Mouse (Mus musculus) cerebellum, postnatal 10 days (tissue): ENCODE results near the gene Hexim2.

Source experiments
- DNase-seq, 2 experiments: peaks; one replicate each; pipeline ENCODE4 v3.0.0; 2021; ENCODE audit warnings: mixed read lengths in 2 of 2

Hexim2 gene

DNA sequence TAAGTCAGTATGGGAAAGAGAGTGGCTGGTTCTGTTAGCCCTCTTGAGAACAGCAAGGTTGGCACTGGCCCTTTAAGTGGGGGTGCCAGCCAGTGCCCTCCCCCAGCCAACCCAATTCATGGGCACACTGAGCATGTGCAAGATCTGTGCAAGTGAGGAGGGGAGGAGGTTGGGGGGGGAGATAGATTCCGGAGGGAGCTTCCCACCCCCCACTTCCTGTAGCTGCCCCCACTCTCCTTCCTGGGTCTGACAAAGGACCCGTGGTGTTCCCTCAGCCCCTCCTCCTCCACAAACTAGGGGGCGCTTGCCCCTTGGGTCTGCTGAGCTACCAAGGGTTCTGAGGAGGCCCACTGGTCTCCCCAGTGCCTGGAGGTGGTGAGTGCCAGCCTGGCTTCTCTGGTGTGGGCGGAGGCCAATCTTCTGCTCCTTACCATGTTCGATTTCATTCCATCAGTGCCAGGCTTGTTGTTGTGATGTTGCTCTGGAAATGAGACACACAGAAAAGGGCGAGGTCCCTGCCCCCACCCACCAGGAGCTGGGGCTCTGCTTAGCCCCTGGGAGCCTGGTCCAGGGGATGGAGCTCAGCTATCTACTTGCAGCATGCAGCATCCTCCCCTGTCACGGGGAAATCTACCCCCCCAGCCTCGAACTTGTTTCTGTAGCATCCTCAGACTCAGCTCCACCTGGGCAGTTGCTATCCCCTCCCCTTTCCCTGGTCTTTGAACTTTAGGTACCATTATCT lies 10.4 kb downstream of the Hexim2 start:
- DNase-seq: peak; percentile 90 to 92

GRCm38 (mm10) chr11:103144309-103145285 lies 12.4 kb downstream of the Hexim2 start:
- peak; percentile 51 to 61 for DNase-seq

DNA sequence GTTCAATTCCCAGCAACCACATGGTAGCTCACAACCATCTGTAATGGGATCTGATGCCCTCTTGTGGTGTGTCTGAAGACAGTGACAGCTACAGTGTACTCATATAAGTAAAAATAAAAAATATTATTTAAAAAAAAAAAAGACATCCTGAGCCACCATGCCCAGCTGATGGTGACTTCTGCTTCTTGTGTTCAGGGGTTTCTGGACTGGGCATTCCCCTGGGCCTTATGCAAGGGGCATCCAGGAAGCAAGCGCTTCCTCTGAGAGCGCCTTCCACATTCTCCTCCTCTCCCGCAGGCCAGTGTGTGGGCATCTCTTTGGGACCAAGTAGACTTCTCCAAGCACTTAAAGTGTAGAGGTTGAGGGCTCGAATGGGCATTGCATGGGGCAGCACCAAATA lies 14.2 kb downstream of the Hexim2 start:
- DNase-seq: no peak

GRCm38 (mm10) chr11:103147766-103148165 lies 15.5 kb downstream of the Hexim2 start:
- no peak for DNase-seq

- no peak for DNase-seq
Measured at GRCm38 (mm10) chr11:103149771-103150170, 17.5 kb downstream of the Hexim2 start.

GRCm38 (mm10) chr11:103158621-103159478 lies 26.6 kb downstream of the Hexim2 start:
- peak; percentile 99 for DNase-seq

GRCm38 (mm10) chr11:103160738-103161137 lies 28.5 kb downstream of the Hexim2 start:
- DNase-seq: no peak

GRCm38 (mm10) chr11:103161449-103161848 lies 29.2 kb downstream of the Hexim2 start:
- DNase-seq: no peak

- DNase-seq: peak in 1 of 2 experiments; percentile 63
Measured at GRCm38 (mm10) chr11:103162132-103162531, 29.9 kb downstream of the Hexim2 start.

DNA sequence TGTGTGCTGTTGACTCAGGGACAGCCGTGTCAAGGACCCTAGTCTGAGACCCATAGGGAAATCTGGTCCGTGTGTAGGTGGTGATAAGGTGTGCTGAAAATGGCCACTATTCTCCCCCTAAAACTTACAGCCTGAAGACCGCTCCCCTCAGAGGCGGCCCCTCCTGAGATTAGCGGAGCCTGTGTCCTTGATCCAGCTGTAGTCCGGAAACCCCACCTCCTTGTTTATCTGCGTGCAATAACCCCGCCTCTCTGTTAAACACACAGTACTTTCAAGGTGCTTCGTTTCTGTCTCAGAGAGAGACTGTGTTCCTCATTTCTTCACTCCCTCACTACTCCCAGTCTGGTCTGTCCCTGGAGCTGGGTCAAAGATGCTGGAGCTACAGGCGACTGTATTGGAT lies 32.2 kb downstream of the Hexim2 start:
- no peak for DNase-seq

DNA sequence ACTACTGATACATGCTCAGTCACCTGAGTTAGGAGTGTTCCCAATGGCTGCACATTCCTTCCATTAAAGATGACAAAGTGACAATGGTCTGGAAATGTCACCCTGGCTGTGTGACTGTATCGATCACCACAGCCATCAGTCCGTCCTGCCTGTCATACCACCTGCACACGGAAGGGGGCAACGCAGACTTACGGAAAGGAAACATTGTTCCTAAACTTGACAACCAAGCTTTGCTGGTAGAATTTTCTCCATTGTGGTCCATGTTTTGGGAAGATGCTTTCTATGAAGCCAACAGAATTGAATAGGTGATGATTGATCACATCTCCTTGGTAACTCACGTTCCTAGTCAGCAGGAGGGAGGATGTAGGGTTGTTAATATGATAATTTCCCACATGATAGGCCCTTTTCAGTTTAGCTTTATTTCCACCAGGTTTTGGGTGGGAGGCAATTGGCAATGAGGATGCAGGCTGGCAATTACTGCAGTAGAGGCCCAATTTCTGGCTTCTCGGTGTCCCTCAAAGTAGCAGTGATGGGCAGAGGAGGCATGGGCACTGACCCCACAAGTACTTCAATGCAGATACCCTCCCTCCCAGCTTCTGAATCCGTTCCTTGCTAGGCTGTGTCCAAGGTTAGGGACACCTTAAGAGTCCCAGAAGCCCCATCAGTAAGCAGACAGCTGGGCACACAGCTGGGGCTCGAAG lies 36.6 kb downstream of the Hexim2 start:
- peak; percentile 88 to 89 for DNase-seq

- no peak for DNase-seq
Measured at GRCm38 (mm10) chr11:103169664-103170063, 37.4 kb downstream of the Hexim2 start.

DNA sequence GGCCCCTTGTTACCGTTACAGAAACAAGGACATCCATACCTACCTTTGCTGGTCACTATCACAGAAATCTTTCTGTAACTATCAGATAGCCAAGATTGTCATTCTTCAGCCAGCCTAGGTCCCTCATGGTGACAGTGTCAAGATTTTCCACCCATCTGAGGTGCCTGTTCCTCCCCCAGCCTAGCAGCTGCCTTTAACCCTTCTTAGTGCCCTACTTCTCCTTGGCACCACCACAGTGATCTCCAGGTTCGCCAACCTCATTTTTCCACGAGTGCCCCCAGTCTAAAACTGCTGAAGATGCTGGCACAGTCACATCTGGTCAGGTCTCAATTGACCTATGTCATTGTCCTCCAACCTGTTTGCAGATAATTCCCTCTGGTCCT lies 37.9 kb downstream of the Hexim2 start:
- no peak for DNase-seq

- peak; percentile 68 to 76 for DNase-seq
Measured at GRCm38 (mm10) chr11:103170494-103171285, 38.5 kb downstream of the Hexim2 start, which contains the start of gene Fmnl1. TSS of gene Fmnl1 (plus strand) at chr11:103171107.

GRCm38 (mm10) chr11:103171286-103171620 lies 39.0 kb downstream of the Hexim2 start:
- no peak for DNase-seq

DNA sequence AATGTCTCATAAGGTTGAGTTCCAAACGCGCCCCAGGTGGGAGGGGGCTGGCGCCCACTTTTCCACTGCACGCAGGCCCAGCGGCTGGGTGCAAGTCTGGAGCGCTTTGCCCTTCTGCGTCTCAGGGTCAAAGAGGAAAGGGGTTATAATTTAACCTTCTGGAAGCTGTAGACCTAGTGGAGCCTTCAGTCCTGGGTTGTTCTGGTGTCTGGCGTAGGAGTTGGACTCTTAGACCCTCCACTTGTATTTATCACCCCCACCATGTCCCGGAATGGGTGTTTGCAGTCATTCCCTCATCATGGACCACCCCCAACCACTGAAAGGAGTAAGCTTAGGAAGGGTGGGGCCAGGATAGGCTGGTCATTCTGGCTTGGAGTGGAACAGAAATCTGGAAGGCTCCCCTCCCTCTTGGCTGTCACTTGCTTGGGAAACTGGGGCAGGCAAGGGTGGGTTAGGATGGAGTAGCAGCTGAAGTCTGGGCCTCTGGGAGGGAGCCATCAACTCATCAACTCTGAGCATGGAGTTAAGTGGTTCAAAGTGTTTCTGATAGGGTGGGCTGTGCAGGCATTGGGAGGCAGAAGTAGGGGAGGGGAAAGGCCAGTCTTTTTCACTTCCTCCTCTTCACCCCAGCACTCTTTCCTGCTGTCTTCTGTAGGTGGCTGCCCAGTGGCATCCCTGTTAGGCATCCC lies 39.6 kb downstream of the Hexim2 start:
- peak in 1 of 2 experiments; percentile 24 for DNase-seq

- DNase-seq: no peak
Measured at GRCm38 (mm10) chr11:103172392-103173040, 40.3 kb downstream of the Hexim2 start.

DNA sequence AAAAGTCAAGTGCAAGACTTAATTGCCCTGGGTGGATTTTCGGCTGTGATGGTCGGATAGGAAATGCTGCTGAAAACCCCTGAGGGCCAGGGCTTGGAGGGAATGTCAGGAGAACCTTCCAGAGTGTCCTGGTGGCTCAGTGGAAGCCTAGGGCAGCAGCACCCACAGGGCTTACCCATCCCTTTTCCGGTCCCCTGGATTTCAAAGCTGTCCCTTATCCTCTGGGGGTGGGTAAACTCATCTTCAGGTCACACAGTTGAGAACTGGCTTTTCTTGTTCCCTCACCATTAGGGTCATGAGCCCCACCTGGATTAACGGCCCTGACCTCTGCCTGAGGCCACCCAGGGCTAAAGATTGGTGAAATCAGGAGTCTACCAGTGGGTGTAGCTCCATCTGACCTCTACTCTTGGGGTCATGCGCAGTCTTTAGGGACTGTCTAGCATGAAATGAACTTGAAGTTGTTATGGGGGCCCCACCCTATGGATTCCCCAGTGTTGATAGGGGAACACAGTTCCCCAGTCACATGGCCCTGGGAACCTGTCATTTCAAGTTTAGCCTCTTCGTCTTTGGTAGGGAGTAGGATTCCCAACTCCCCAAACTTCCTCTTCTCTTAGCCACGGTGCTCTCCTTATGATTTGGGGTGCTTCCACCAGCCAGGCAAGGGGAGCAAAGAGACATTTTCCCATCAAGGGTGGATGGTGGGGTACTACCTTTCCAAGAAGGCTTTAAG lies 41.0 kb downstream of the Hexim2 start:
- DNase-seq: no peak

DNA sequence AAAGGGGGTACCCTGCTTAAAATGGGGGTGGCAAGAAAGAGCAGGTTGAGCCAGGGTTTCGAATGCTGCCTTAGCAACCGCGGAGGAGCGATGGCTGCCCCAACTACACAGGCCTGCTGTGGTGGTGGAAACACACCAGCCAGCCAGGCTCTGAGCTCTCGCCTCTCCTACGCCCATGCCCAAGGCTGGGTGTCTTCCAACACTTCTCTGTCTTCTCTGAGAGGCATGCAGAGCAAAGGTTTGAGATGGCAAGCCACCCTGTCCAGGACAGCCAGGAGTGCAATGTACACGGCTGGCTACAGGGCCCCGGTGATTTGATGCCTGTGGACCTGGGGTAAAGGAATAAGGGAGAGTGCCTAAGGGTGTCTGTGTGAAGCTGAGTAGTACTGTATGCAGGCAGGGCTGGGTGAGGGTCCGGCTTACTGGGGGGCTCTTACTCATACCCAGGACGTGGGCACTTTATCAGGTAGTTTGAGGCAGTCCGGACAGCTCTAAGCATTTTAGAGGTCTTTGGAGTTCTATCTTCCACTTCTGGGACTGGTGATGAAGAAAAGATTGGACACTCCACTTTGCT lies 41.6 kb downstream of the Hexim2 start:
- DNase-seq: no peak
